Mouse (Mus musculus) hindbrain, postnatal 0 days (tissue): Measurements from ENCODE around the gene Fam126a. TPM values are rescaled to one million over a fixed set of nuclear protein-coding genes. Genes with fewer than 3 reads are reported as not detected.

Experiments
- ATAC-seq: fragments of 200-750 bp; cut with Nextera tagmentation; 2 replicates; pipeline ENCODE4 v1.8.0; 2017; ENCODE audit warnings: mild to moderate bottlenecking, moderate TSS enrichment, moderate library complexity
- DNase-seq: peaks from one replicate; pipeline ENCODE4 v3.0.0-alpha.2; 2015; ENCODE audit warnings: low spot score
- H3K27ac ChIP-seq: fragments of 300-500 bp; sonication (generic); 2 replicates; pipeline ENCODE4 v1.5.1; 2014; ENCODE audit warnings: mild to moderate bottlenecking
- H3K27me3 ChIP-seq: fragments of 300-500 bp; sonication (generic); 2 replicates; pipeline ENCODE4 v1.6.1; 2014; ENCODE audit warnings: low read length, mixed read lengths; ENCODE audit not compliant: insufficient read depth
- H3K36me3 ChIP-seq: fragments of 300-500 bp; sonication (generic); 2 replicates; pipeline ENCODE4 v1.6.1; 2014; ENCODE audit warnings: low read length, mixed read lengths; ENCODE audit not compliant: insufficient read depth
- H3K4me1 ChIP-seq: fragments of 300-500 bp; sonication (generic); 2 replicates; pipeline ENCODE4 v1.6.1; 2014; ENCODE audit warnings: antibody characterized with exemption, low read length, mixed read lengths; ENCODE audit not compliant: insufficient read depth
- H3K4me2 ChIP-seq: fragments of 300-500 bp; sonication (generic); 2 replicates; pipeline ENCODE4 v1.6.1; 2014; ENCODE audit warnings: low read depth, mild to moderate bottlenecking, low read length, moderate library complexity, mixed read lengths
- H3K4me3 ChIP-seq: fragments of 300-500 bp; sonication (generic); 2 replicates; pipeline ENCODE4 v1.5.1; 2014; ENCODE audit warnings: low read length
- H3K9ac ChIP-seq: fragments of 300-500 bp; sonication (generic); replicated peaks from 2 replicates; pipeline ENCODE4 v1.6.1; 2014; ENCODE audit warnings: mild to moderate bottlenecking, low read length, moderate library complexity, mixed read lengths
- H3K9me3 ChIP-seq: fragments of 300-500 bp; sonication (generic); 2 replicates; pipeline ENCODE4 v1.6.1; 2016; ENCODE audit warnings: low read length, mixed read lengths
- CTCF ChIP-seq: IDR thresholded peaks from 2 replicates; pipeline ENCODE4 v1.5.1; 2016; ENCODE audit warnings: antibody characterized with exemption, control low read depth, low read depth
- WGBS: fragments of 180-500 bp; shearing (Covaris S2); extraction: QIAGEN DNeasy Blood & Tissue Kit; methylation state at CpG from one replicate; pipeline ENCODE4 v1.1.7; 2014; 5-methylcytosine and 5-hydroxymethylcytosine counted together
- polyA plus RNA-seq: library from polyadenylated mRNA; unstranded; fragments of >200 nt; fragmentation: Nextera tagmentation; extraction: Ambion mirVana; gene quantifications from 2 replicates; pipeline ENCODE4 v1.2.1, GENCODE M21; 2015
- total RNA-seq: library from RNA; depleted of rRNA; stranded (reverse); fragments of >200 nt; gene quantifications from 2 replicates; pipeline ENCODE4 v1.2.3, GENCODE M21; 2014; rRNA removed

Gene Fam126a
- total RNA-seq, result 24.5 and 26.6 TPM in 2 replicates
- polyA plus RNA-seq, result 16.5 and 17.7 TPM in 2 replicates

GRCm38 (mm10) chr5:24030579-24030969 lies at the start of gene Fam126a:
TSS of gene Fam126a (minus strand) at chr5:24030690.
- 2% methylated on average over 14 of the region's 16 CpGs for WGBS
- no peak for TF ChIP-seq CTCF
- Histone ChIP-seq H3K27me3 (no peaks in the 10 kb centered on the region), H3K9ac (peak within 1 kb of the TSS; percentile 81), H3K27ac (peak within 1 kb of the TSS; percentile 78), H3K4me3 (peak within 1 kb of the TSS; percentile 84), H3K4me2 (peak within 1 kb of the TSS; percentile 89), H3K9me3 (no peaks in the 10 kb centered on the region), H3K4me1 (peaks cover 3% of the 10 kb centered on the region; the same call in 1 of the 2 replicates), H3K36me3 (no peaks in the 10 kb centered on the region)
- peak; percentile 96 for DNase-seq
- peak; percentile 100 for ATAC-seq

DNA sequence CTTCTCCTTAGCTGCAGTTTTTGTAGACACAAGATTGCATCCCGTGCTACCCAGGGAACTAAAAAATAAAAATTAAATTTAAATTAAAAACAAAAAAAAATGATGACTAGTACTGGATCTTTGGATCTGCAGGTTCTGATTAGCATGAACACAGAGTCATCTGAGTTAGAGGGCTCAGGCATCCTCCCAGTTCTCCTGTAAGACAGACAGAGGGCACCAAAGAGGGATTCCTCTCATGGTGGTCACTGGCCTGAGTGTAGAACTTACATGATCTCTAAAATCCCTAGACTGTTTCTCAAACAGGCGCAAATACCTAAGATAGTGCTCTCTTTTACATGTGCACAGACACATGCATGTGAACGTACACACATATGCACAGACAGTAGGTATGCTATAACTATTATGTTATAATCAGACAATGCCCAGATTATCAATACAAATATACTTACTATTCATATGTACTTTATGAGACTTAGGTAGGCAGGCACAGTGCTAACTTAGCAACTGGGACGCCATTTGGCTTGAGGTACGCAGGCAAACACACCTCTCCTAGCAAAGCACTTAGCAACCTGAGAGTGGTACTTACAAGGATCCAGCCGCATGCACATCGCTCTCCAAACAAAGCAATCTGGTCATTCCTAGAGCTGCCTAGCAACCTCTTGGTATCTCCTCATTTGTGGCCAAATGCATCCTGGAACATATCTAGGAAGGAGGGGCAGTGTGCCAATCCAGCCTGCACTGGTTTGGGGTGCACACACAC lies 48.1 kb upstream of the Fam126a start:
- ATAC-seq (no peak), DNase-seq (peak; percentile 42)

DNA sequence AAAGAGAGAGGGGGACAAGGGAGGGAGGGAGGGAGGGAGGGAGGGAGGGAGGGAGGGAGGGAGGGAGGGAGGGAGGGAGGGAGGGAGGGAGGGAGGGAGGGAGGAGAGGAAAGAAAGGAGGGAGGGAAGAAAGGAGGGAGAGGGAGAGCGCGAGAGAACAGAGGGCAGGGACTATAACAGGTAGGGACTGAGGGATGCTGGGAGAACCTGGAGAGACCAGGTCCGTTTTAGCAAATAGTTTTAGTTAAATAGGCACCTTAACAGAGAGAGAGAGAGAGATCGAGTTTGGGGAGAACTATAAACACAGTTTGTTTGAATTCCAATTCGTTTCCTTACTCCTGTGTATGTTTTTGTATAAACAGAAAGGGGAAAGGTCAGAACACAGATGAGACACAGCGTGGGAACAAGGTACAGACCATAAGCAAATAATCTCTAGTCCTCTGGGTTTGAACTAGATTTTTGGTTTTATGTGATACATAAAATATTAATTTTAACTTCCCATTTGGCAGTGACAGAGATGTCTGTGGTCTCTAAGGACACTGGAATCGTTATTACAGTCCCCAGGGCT lies 47.3 kb upstream of the Fam126a start:
- Histone ChIP-seq H3K36me3 (no peaks in the 10 kb centered on the region), H3K27ac (no peak overlapping the region), H3K4me2 (peak overlapping the region; percentile 51), H3K9ac (no peak overlapping the region; the same call in 1 of the 2 replicates), H3K4me3 (no peak overlapping the region; the same call in 1 of the 2 replicates), H3K4me1 (0 out of 2 replicates have a peak, but pooled peaks cover 4% of the 10 kb centered on the region), H3K9me3 (no peaks in the 10 kb centered on the region), H3K27me3 (no peaks in the 10 kb centered on the region)
- no peak for TF ChIP-seq CTCF
- DNase-seq (no peak), ATAC-seq (peak; percentile 57)
- 20% methylated on average over 7 of the region's 7 CpGs for WGBS

More for the DNA sequence above, 48.1 kb upstream of the Fam126a start:
- no peak overlapping the region for H3K27ac ChIP-seq
- no peak overlapping the region for H3K9ac ChIP-seq
- no peak overlapping the region for H3K4me3 ChIP-seq
- H3K4me1 ChIP-seq, result 0 out of 2 replicates have a peak, but pooled peaks cover 4% of the 10 kb centered on the region
- peak; percentile 61 for TF ChIP-seq CTCF
- H3K36me3 ChIP-seq, result no peaks in the 10 kb centered on the region
- H3K4me2 ChIP-seq, result no peak overlapping the region
- H3K27me3 ChIP-seq, result no peaks in the 10 kb centered on the region
- no peaks in the 10 kb centered on the region for H3K9me3 ChIP-seq
- 74% methylated on average over 7 of the region's 7 CpGs for WGBS

GRCm38 (mm10) chr5:24076986-24077718 lies 46.7 kb upstream of the Fam126a start:
- Histone ChIP-seq H3K27ac (peak overlapping the region; percentile 72), H3K9me3 (no peaks in the 10 kb centered on the region), H3K27me3 (no peaks in the 10 kb centered on the region), H3K4me1 (0 out of 2 replicates have a peak, but pooled peaks cover 4% of the 10 kb centered on the region), H3K36me3 (no peaks in the 10 kb centered on the region), H3K9ac (peak overlapping the region; percentile 43), H3K4me3 (peak overlapping the region; percentile 18), H3K4me2 (peak overlapping the region; percentile 51)
- ATAC-seq, result peak; percentile 92
- peak; percentile 91 for DNase-seq
- TF ChIP-seq CTCF, result peak; percentile 78
- 1% methylated on average over 15 of the region's 15 CpGs for WGBS

GRCm38 (mm10) chr5:24072031-24072430 lies 41.5 kb upstream of the Fam126a start:
- DNase-seq (no peak), ATAC-seq (no peak)
- Histone ChIP-seq H3K9ac (no peak overlapping the region), H3K9me3 (no peaks in the 10 kb centered on the region), H3K36me3 (no peaks in the 10 kb centered on the region), H3K4me1 (0 out of 2 replicates have a peak, but pooled peaks cover 3% of the 10 kb centered on the region), H3K4me2 (no peak overlapping the region), H3K4me3 (no peak overlapping the region), H3K27ac (no peak overlapping the region), H3K27me3 (no peaks in the 10 kb centered on the region)
- TF ChIP-seq CTCF, result no peak
- 74% methylated on average over 6 of the region's 6 CpGs for WGBS

GRCm38 (mm10) chr5:24068955-24069354 lies 38.5 kb upstream of the Fam126a start:
- 79% methylated on average over 6 of the region's 6 CpGs for WGBS
- TF ChIP-seq CTCF, result no peak

More at GRCm38 (mm10) chr5:24068955-24069354, 38.5 kb upstream of the Fam126a start:
- Histone ChIP-seq H3K9me3 (no peaks in the 10 kb centered on the region), H3K36me3 (no peaks in the 10 kb centered on the region), H3K4me1 (no peaks in the 10 kb centered on the region), H3K27me3 (no peaks in the 10 kb centered on the region), H3K4me2 (no peak overlapping the region), H3K4me3 (no peak overlapping the region), H3K9ac (no peak overlapping the region), H3K27ac (no peak overlapping the region)
- DNase-seq (no peak), ATAC-seq (no peak)
